Mouse (Mus musculus) midbrain, embryonic 12.5 days (tissue): Measurements from ENCODE around the gene Nlgn1. TPM values are rescaled to one million over a fixed set of nuclear protein-coding genes. Genes with fewer than 3 reads are reported as not detected.

Experiments
- ATAC-seq: fragments of 200-750 bp; cut with Nextera tagmentation; 2 replicates; pipeline ENCODE4 v1.8.0; 2017; ENCODE audit warnings: low read depth, moderate TSS enrichment, moderate library complexity; ENCODE audit not compliant: low FRiP score
- H3K27ac ChIP-seq: fragments of 300-500 bp; sonication (generic); replicated peaks from 2 replicates; pipeline ENCODE4 v1.5.1; 2016; ENCODE audit warnings: mild to moderate bottlenecking
- H3K27me3 ChIP-seq: fragments of 300-500 bp; sonication (generic); 2 replicates; pipeline ENCODE4 v1.6.1; 2016; ENCODE audit warnings: mild to moderate bottlenecking
- H3K36me3 ChIP-seq: fragments of 300-500 bp; sonication (generic); 2 replicates; pipeline ENCODE4 v1.6.1; 2016
- H3K4me1 ChIP-seq: fragments of 300-500 bp; sonication (generic); 2 replicates; pipeline ENCODE4 v1.6.1; 2016
- H3K4me2 ChIP-seq: fragments of 300-500 bp; sonication (generic); replicated peaks from 2 replicates; pipeline ENCODE4 v1.6.1; 2016; ENCODE audit warnings: mild to moderate bottlenecking, moderate library complexity
- H3K4me3 ChIP-seq: fragments of 300-500 bp; sonication (generic); 2 replicates; pipeline ENCODE4 v1.5.1; 2016; ENCODE audit warnings: mild to moderate bottlenecking
- H3K9ac ChIP-seq: fragments of 300-500 bp; sonication (generic); replicated peaks from 2 replicates; pipeline ENCODE4 v1.6.1; 2016; ENCODE audit warnings: mild to moderate bottlenecking, moderate library complexity
- H3K9me3 ChIP-seq: fragments of 300-500 bp; sonication (generic); 2 replicates; pipeline ENCODE4 v1.6.1; 2016; ENCODE audit warnings: mild to moderate bottlenecking
- WGBS: fragments of 180-500 bp; shearing (Covaris S2); methylation state at CpG from one replicate; pipeline ENCODE4 v1.1.7; 2016; 5-methylcytosine and 5-hydroxymethylcytosine counted together
- polyA plus RNA-seq: library from polyadenylated mRNA; unstranded; fragments of >200 nt; fragmentation: Nextera tagmentation; extraction: Ambion mirVana; gene quantifications from 2 replicates; pipeline ENCODE4 v1.2.1, GENCODE M21; 2016

Gene Nlgn1
- polyA plus RNA-seq, 1 experiment from 2014 or later: 8.9 TPM

- no peak overlapping the region for H3K4me3 ChIP-seq
- WGBS: 75% methylated on average over 5 of the region's 5 CpGs
Measured at GRCm38 (mm10) chr3:26023217-26023616, 309.0 kb downstream of the Nlgn1 start.

GRCm38 (mm10) chr3:26021632-26022184 lies 310.6 kb downstream of the Nlgn1 start:
- Histone ChIP-seq H3K27me3 (no peaks in the 10 kb centered on the region), H3K4me1 (no peaks in the 10 kb centered on the region), H3K36me3 (no peaks in the 10 kb centered on the region), H3K9ac (no peak overlapping the region), H3K4me2 (no peak overlapping the region), H3K4me3 (no peak overlapping the region), H3K27ac (no peak overlapping the region), H3K9me3 (no peaks in the 10 kb centered on the region)
- WGBS: 81% methylated on average over 6 of the region's 6 CpGs
- ATAC-seq: no peak

More at GRCm38 (mm10) chr3:26023217-26023616, 309.0 kb downstream of the Nlgn1 start:
- Histone ChIP-seq H3K4me2 (no peak overlapping the region), H3K9me3 (no peaks in the 10 kb centered on the region), H3K9ac (no peak overlapping the region), H3K36me3 (no peaks in the 10 kb centered on the region), H3K27ac (no peak overlapping the region), H3K4me1 (no peaks in the 10 kb centered on the region), H3K27me3 (no peaks in the 10 kb centered on the region)
- ATAC-seq: no peak

- Histone ChIP-seq H3K4me2 (no peak overlapping the region), H3K9me3 (no peaks in the 10 kb centered on the region), H3K27me3 (no peaks in the 10 kb centered on the region), H3K4me1 (peaks cover 3% of the 10 kb centered on the region), H3K27ac (no peak overlapping the region), H3K4me3 (no peak overlapping the region), H3K36me3 (no peaks in the 10 kb centered on the region), H3K9ac (no peak overlapping the region)
- WGBS: 51% methylated on average over 4 of the region's 4 CpGs
- peak; percentile 81 for ATAC-seq
Measured at GRCm38 (mm10) chr3:26011310-26012078, 320.8 kb downstream of the Nlgn1 start.

- Histone ChIP-seq H3K27me3 (no peaks in the 10 kb centered on the region), H3K4me3 (no peak overlapping the region), H3K9me3 (no peaks in the 10 kb centered on the region), H3K9ac (no peak overlapping the region), H3K4me1 (0 out of 2 replicates have a peak, but pooled peaks cover 2% of the 10 kb centered on the region), H3K4me2 (no peak overlapping the region), H3K36me3 (no peaks in the 10 kb centered on the region), H3K27ac (no peak overlapping the region)
- ATAC-seq: peak; percentile 95
- WGBS: 56% methylated on average over 7 of the region's 7 CpGs
Measured at GRCm38 (mm10) chr3:26002863-26003608, 329.2 kb downstream of the Nlgn1 start.

- WGBS: 19% methylated on average over 2 of the region's 2 CpGs
Measured at GRCm38 (mm10) chr3:26002367-26002766, 329.9 kb downstream of the Nlgn1 start.

GRCm38 (mm10) chr3:25967546-25967945 lies 364.7 kb downstream of the Nlgn1 start:
- Histone ChIP-seq H3K4me3 (no peak overlapping the region), H3K27me3 (no peaks in the 10 kb centered on the region), H3K4me2 (no peak overlapping the region), H3K4me1 (no peaks in the 10 kb centered on the region), H3K36me3 (no peaks in the 10 kb centered on the region), H3K27ac (no peak overlapping the region), H3K9me3 (no peaks in the 10 kb centered on the region), H3K9ac (no peak overlapping the region)
- 90% methylated on average over 2 of the region's 2 CpGs for WGBS
- ATAC-seq: no peak

More at GRCm38 (mm10) chr3:26002367-26002766, 329.9 kb downstream of the Nlgn1 start:
- no peak for ATAC-seq
- Histone ChIP-seq H3K27me3 (no peaks in the 10 kb centered on the region), H3K27ac (no peak overlapping the region), H3K9ac (no peak overlapping the region), H3K4me2 (no peak overlapping the region), H3K4me3 (no peak overlapping the region), H3K4me1 (0 out of 2 replicates have a peak, but pooled peaks cover 2% of the 10 kb centered on the region), H3K9me3 (no peaks in the 10 kb centered on the region), H3K36me3 (no peaks in the 10 kb centered on the region)

- ATAC-seq: no peak
- H3K9me3 ChIP-seq: no peaks in the 10 kb centered on the region
- no peak overlapping the region for H3K27ac ChIP-seq
- H3K36me3 ChIP-seq: no peaks in the 10 kb centered on the region
- no peak overlapping the region for H3K4me2 ChIP-seq
- WGBS: 75% methylated on average over 3 of the region's 3 CpGs
- H3K4me1 ChIP-seq: no peaks in the 10 kb centered on the region
- no peaks in the 10 kb centered on the region for H3K27me3 ChIP-seq
- no peak overlapping the region for H3K4me3 ChIP-seq
- H3K9ac ChIP-seq: no peak overlapping the region
Measured at GRCm38 (mm10) chr3:25964237-25964636, 368.0 kb downstream of the Nlgn1 start.

- Histone ChIP-seq H3K4me3 (no peak overlapping the region), H3K36me3 (no peaks in the 10 kb centered on the region), H3K4me2 (no peak overlapping the region), H3K27me3 (no peaks in the 10 kb centered on the region), H3K4me1 (no peaks in the 10 kb centered on the region), H3K9me3 (no peaks in the 10 kb centered on the region), H3K27ac (no peak overlapping the region), H3K9ac (no peak overlapping the region)
- WGBS: 79% methylated on average over 2 of the region's 2 CpGs
- ATAC-seq: no peak
Measured at GRCm38 (mm10) chr3:25963568-25963967, 368.7 kb downstream of the Nlgn1 start.

GRCm38 (mm10) chr3:25916535-25916934 lies 415.7 kb downstream of the Nlgn1 start:
- Histone ChIP-seq H3K27me3 (no peaks in the 10 kb centered on the region), H3K9ac (no peak overlapping the region), H3K4me3 (no peak overlapping the region), H3K27ac (no peak overlapping the region), H3K9me3 (no peaks in the 10 kb centered on the region), H3K36me3 (no peaks in the 10 kb centered on the region), H3K4me2 (no peak overlapping the region), H3K4me1 (no peaks in the 10 kb centered on the region)
- ATAC-seq: no peak
- 64% methylated on average over 5 of the region's 5 CpGs for WGBS

GRCm38 (mm10) chr3:25914365-25915065 lies 417.7 kb downstream of the Nlgn1 start:
- ATAC-seq: no peak
- Histone ChIP-seq H3K27me3 (no peaks in the 10 kb centered on the region), H3K27ac (no peak overlapping the region)

GRCm38 (mm10) chr3:25903140-25903809 lies 429.0 kb downstream of the Nlgn1 start:
- H3K4me3 ChIP-seq: no peak overlapping the region
- peaks cover 29% of the 10 kb centered on the region for H3K27me3 ChIP-seq
- no peaks in the 10 kb centered on the region for H3K4me1 ChIP-seq
- ATAC-seq: no peak
- peaks cover 14% of the 10 kb centered on the region for H3K9me3 ChIP-seq
- 88% methylated on average over 11 of the region's 11 CpGs for WGBS
- H3K36me3 ChIP-seq: no peaks in the 10 kb centered on the region
- H3K4me2 ChIP-seq: no peak overlapping the region
- no peak overlapping the region for H3K27ac ChIP-seq
- no peak overlapping the region for H3K9ac ChIP-seq

More at GRCm38 (mm10) chr3:25914365-25915065, 417.7 kb downstream of the Nlgn1 start:
- Histone ChIP-seq H3K4me3 (no peak overlapping the region), H3K9ac (no peak overlapping the region), H3K9me3 (no peaks in the 10 kb centered on the region), H3K4me1 (no peaks in the 10 kb centered on the region), H3K36me3 (no peaks in the 10 kb centered on the region), H3K4me2 (no peak overlapping the region)
- WGBS: 72% methylated on average over 2 of the region's 2 CpGs
